Mouse (Mus musculus): ENCODE data around the gene Sectm1a.
"Not testable (repeated sequence)": the region's sequence is repeated elsewhere in the genome, so short reads cannot be mapped to it uniquely, and the experiment has no call there.

Sectm1a gene

DNA sequence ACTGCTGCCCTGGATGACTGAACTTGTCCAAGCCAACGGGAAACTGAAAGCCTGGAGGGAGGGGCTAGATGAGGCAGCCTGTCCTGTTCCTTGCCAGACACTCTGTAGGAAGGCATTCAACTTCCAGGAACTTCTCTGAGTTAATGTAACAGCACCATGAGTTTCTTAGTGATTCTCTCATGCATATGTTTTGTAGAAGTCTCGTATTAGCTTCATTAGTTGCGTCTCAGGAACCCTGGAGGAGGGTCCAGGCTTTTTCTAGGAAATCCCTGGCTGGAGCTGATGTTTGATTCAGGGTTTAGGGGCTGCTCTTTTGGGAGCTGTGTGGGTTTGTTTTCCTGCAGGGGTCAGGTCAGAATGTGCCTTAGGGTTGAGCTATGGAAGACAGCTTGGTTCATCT lies at the start of gene Sectm1a:
Gene Sectm1a, minus strand, starts transcription at position 101 of the 400 bp plus-strand sequence.
- no peak for DNase-seq (ENCODE audit: low spot score)

DNA sequence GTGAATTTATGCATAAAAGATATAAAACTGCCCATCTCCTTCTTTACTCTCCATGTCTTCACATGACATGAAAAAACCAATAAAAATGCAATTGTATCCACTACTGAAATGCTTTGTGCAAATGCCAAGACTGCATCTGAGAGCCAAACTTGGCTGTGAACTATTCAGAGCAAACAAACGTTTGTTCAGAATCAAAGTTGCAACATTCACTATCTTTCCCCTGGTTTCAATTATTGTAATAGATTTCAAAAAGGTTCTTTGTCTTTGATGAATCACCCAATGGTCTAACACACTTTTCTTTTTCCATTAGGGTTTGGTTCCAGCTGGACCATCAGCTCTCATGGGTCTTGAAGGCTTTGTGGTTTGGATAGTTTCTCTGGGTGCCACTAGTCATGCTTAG lies 48.6 kb upstream of the Sectm1a start:
- no peak for DNase-seq (ENCODE audit: low spot score)

DNA sequence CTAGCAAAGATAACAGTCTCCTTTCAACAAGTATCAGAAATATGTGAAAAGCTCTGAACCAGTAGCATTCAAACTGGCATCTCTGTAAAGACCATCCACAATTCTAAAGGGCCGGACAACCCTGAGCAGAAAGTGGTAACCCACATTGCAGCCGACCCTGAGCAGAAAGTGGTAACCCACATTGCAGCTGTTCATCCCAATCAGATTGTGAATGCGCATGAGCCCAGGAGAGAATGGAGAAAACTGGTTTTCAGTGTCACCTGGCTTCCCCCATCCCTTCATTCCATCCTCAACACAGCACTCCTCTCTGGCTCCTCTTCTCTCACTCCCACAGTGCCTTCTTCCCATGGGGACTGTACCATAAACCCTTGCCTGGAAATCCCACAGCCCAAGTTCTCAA lies 46.4 kb upstream of the Sectm1a start:
- no peak for DNase-seq (ENCODE audit: low spot score)

DNA sequence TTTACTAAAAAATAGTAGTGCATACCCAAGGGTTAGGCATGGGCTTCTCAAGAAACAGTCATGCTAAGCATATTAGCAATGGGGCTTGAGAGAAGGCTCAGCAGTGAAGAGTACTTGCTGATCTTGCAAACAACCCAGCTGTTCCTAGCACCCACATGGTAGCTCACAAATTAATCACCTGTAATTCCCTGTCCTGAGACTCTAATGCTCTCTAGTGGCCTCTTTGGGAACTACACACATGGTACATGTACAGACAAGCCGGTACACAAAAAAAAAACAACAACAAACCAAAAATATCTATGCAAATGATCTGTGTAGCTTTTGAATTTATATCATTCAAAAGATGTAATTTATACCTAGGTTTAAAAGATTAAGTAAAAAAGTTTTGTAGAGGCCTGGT lies 45.4 kb upstream of the Sectm1a start:
- DNase-seq (ENCODE audit: low spot score), result no peak

DNA sequence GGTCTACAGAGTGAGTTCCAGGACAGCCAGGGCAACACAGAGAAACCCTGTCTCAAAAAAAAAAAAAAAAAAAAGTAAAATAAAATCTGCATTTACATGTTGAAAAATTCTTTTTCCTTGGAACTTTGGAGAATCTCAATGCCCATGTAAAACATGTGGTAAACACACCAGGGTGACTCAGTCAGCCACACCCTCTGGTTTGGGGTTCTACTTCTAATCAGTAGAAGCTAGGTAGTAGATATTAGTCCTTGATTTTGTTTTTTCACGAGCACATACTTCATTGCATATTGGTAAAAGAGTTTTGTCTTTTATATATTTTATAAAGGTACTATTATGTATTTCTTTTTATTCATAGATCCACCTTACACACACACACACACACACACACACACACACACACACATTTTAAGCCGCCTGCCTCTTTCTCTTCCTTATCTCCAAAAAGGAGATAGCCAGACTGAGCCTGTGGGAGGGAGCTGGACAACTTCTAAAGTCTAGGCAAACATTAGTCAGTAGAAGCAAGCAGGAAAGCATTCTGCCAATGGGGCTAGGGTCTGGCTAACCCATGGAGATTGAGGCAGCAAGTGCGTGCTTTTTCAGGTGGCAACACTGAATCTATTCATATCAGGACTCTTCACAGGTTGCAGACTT lies 44.6 kb upstream of the Sectm1a start:
- DNase-seq (ENCODE audit: low spot score), result no peak

DNA sequence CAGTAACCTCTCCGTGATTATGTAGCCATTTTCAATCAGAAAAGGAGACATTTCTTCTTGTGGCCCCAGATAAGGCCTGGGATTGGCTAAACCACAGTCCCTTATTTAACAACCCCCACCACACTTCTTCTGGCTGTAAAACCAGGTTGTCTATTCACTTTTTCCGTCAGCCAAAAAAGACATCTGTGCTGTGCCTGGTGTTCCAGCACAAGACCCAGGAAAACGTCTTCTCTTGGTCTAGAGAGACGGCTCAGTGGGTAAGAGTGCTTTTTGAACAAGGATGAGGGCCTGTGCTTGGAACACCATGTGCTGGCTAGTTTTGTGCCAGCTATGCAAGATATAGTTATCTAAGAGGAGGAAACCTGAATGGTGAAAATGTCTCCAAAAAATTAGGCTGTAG lies 42.4 kb upstream of the Sectm1a start:
- no peak for DNase-seq (ENCODE audit: low spot score)

DNA sequence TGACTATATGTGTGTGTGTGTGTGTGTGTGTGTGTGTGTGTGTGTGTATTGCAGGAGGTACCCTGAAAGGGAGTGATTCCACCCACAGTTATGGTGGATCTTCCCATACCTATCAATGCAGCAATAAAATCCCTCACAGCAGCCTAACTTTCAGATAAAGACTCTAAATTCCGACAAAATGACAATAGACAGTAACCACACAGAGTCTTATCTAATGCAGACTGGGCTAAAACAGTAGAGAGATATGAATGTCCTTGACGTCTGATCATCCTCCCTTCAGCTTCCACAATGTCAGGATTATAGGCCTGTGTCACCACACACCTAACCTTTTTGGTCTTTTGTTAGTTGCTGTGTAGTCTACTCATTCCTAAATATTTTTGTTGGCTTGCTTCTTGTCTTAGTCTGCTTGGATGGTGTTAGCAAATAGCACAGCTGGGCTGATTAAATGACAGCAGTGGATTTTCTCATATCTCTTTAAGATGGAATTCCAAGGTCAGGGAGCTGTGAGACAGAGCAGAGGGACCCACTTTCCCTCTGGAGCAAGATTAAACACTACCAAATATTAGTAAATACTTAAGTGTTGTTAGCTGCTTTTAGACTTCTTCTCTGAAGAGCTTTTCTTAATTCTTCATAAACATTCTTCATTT lies 41.1 kb upstream of the Sectm1a start:
- DNase-seq (ENCODE audit: low spot score), result no peak

DNA sequence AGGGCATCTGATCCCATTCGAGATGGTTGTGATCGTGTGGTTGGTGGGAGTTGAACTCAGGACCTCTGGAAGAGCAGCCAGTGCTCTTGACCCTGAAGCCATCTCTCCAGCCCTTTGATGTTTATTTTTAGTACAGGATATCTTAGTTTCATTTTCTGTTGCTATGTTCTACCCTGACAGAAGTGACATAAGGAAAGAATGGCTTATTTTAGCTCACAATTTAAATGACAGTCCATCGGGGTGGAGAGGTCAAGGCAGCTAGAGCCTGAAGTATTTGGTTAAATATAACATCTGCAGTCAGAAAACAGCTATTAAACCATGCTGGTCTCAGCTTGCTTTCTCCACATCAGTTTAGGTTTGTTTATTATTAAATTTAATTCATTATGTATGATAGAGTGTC lies 40.1 kb upstream of the Sectm1a start:
- DNase-seq (ENCODE audit: low spot score), result no peak

DNA sequence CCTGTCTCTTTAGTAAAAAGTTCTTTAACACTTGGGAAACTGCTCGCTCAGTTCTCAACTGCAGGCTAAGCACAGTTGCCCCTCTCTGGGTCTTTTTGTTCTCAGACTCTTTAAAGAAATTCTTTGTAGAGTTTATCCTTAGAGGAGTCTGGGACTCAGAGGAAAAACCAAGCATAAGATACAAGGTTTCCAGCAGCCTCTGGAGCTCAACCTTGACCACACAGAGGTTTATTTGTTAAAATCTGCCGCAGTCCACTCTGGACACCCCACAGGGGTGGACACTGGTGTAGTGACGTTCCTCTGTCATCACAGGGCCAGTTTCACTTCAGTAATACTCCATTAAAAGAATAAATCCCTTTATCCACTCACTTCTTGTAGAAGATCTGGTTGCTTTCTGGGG lies 37.6 kb upstream of the Sectm1a start, which contains the start of gene Tex19.2:
Gene Tex19.2, minus strand, starts transcription at position 101 of the 400 bp plus-strand sequence.
- DNase-seq (ENCODE audit: low spot score), result no peak

DNA sequence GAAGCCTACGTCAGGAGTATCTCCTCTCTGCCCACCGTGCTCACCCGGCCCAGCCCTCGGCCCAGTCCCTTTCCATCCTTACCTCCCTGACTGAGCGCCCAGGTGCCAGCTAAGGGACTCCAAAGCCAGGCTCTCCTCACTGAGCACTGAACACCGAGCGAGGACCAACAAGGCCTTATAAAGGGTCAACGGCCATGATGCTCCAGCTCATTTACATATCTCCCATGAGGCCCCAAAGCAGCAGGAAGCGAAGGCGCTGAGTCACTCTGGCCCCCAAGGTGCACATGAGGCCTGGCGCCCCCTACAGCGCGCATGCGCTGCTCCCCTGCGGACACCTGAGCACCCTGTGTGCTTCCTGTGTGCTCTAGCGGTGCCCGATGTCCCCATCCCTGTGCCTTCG lies 37.1 kb upstream of the Sectm1a start:
- DNase-seq (ENCODE audit: low spot score), result no peak

DNA sequence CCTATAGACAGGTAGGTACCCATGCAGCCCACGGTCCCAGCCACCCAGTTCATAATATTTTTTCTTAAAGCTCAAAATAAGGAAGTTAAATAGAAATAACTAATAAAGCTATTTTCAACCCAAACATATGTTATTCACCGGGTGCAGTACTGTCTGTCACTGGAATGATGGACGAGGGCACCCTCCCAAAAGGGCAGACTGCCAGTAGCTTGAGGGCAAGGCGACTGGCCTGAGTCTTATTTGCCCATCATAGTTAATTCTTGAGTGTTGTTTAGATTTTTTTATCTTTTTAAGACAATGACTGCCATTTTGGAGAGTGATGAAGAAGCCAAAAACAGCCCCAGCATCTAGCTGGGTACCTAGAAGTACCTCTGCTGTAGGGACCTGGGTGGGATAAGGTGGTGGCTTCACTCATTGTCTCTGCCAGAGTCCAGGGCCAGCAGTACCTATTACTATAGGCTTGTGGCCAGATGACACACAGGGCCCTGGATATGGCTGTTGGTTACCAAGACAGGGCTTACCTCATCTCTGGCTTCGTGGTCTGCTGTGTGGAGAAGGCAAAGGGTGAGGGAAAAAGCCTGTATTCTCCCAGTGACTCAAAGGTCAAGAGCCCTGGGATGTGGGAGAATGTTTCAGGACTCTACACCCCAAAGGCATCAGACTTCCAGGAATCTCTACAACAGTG lies 31.2 kb upstream of the Sectm1a start:
- DNase-seq (ENCODE audit: low spot score), result no peak

DNA sequence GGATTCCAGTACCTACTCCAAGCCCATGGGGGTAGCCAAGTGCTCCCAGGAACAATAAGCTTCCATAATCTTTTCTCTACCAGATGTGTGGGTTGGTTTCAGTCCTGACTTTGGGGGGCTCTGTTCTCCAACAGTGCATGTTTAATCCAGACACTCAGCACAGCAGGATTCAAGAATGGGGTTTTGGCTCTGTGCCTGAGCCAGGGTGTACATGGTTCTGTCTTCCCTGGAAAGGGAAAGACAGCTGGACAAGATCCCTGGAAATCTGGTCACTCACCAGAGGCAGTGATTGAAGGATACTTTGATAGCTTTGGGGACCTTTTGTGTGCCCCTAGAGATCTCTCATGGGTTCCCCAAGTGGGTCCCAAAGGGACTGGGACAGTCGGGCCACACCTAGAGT lies 30.6 kb upstream of the Sectm1a start:
- no peak for DNase-seq (ENCODE audit: low spot score)

DNA sequence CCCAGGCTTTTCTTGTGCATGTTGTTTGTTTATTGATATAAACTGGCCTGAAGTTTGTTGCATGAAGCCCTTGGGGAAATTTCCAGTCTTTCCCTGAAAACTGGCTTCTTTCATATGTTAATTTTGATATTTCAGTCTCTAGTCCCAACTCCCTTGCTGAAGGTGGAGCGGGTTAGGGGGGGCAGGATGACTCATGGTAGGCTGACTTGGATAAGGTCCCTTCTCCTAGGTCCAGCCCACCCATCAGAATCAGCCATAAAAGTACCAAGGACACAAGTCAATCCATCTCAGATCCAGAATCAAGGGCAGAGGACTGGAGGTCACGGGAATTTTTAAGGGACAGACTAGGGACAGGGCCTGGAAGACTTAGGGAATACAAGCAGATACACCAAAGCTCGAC lies 30.0 kb upstream of the Sectm1a start:
- DNase-seq (ENCODE audit: low spot score), result no peak

DNA sequence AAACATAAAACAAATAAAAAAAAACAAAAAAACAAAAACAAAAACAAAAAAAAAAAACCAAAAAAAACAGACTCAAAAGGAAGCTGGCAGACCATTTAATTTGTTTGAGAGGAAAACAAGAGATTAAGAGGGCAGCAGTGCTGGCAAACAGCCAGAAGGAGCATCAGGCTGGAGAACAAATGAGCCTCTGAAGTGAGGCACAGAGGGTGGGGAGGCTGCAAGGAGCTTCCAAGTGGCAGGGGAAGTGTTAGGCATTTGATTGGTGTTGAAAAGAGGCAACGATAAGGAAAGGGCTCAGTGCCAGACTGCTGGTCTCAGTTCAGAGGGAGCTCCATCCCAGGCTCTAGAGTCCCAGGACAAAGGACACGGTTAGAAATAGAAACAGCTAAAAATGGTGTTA lies 29.0 kb upstream of the Sectm1a start:
- peak; percentile 72 for DNase-seq (ENCODE audit: low spot score)

DNA sequence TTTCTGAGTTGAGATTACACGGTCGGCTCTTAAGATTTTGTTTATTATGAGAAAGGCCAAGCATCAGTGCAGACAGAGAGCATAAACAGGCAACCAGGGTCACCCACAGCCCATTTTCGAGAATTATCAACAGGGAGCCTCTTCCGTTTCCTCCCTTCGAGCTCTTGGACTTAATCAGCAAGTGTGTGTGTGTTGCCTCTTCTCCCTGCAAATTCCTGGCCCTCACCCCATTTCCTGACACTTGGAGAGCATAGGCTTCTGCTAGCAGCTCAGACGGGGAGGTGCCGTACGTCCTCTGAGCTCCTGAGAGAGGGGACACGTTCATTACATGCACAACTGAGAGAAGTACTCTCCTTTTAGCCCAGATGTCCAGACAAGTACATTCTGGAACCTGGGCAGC lies 27.0 kb upstream of the Sectm1a start:
- peak; percentile 66 for DNase-seq (ENCODE audit: low spot score)

DNA sequence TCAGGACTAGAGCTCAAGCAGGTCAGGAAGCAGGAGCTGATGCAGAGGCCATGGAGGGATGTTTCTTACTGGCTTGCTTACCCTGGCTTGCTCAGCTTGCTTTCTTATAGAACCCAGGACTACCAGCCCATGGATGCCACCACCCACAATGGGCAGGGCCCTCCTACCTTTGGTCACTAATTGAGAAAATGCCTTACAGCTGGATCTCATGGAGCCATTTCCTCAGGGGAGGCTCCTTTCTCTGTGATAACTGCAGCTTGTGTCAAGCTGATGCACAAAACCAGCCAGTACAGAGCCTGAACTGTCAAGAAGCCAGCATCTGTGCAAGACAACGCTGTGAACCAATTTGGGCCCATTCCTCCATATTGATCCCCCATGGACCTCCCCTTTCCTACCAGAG lies 26.2 kb upstream of the Sectm1a start:
- DNase-seq (ENCODE audit: low spot score), result not testable (repeated sequence)

DNA sequence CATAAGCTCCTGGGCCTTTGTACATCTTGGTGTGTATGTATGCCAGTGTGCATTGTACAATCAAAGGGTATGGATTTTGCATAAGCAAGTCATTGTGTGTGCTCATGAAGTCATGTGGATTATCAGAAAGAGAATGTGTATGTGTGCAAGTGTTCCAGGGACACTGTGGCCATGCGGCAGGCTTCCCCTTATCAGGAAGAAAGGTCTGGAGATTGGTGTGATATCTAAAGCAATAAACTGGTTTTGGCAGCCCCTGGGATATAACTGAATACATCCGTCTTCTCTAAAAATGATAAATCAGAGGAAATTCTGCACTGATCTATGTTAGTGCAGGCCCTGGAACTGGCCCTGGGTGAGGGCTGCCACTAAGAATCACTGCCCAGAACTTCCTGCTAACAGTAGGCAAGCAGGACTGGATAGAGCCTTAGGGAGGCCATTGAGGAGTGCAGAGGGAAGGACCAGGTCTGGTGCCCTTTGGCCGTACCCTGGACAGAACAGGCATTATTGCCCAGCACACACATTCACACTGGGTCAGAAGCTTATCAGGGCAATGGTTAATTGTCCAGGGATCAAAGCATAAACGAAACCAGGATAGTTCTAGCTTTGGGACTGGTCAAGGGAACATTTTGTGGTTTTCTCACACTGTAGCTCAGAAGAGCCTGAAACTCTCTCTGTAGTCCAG lies 20.2 kb upstream of the Sectm1a start:
- DNase-seq (ENCODE audit: low spot score), result no peak

DNA sequence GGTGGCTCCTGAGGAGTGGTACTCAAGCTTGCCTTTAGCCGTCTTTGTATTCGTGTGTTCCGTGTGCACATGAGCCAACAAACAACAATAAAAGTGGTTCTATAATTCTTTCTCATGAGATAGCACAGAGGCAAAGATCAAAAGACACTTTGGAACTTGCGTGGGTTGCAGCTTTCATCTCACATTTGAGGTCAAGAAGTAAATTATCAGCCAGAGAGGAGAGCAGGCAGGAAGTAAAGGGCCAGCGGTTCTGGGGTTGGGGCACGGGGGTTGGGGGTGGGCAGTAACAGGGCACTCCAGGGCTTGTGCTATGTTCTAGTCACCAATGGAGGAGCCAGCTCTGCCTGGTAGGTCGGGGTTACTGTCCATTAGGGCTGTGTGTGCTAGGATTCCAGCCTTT lies 19.7 kb upstream of the Sectm1a start:
- no peak for DNase-seq (ENCODE audit: low spot score)

DNA sequence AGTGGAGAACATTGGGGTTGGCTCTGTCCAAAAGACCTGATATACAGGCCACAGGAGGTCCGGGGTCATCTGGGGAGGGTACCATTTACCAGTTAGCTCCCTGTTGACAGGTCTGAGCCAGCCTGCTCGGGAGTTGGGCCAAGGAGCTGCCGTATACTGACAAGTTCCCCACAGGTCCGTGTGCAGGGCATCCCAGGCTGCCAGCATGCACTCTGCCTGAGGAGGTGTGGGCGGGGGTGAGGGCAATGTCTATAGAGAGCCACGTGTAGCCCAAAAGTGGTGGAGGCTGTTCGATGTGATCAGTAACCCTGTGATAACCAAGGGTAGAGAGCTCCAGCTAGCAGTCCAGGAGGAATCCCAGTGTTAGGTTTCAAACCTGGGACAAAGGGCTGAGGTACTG lies 18.7 kb upstream of the Sectm1a start:
- DNase-seq (ENCODE audit: low spot score), result no peak

DNA sequence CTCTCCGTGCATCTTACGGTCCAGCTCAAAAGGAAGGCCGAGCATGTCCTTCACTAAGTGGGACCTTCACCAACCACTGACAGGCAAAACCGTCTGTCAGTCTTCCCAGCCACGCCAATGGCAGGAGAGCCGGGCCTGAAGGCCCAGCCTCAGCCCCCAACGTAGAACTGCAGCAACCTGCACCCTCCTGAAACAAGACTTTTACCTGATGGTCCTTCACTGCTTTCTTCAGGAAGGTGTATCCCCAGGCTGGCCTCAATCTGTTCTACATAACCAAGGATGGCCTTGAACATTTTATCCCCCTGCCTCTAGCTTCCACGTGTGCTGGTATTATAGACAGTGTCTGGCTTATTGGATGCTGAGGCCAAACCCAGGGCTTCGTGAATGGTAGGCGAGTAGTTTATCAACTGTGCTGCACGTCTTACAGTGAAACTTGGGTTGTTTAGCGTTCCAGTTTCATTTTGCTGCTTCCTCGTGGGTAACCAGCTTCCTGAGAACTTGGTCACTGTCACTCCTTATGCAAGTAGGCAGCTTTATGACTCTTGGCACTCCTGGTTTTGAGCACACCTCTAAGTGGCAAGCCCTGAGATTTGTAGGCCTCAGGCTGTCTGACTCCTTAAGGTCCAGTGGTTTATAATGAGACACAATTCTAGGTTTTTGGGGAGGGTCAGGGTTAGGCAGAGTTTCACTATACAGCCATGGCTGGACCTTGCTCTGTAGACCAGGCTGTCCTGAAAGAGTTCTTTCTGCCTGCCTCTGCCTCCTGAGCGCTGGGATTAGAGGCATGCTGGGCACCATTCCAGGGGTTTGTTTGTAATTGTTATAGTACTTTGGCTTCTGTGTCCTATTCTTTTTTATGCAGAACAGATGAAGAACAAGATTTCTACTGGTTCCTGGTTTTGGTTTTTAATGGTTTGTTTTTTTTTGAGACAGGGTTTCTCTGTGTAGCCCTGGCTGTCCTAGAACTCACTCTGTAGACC lies 11.9 kb upstream of the Sectm1a start:
- no peak for DNase-seq (ENCODE audit: low spot score)

DNA sequence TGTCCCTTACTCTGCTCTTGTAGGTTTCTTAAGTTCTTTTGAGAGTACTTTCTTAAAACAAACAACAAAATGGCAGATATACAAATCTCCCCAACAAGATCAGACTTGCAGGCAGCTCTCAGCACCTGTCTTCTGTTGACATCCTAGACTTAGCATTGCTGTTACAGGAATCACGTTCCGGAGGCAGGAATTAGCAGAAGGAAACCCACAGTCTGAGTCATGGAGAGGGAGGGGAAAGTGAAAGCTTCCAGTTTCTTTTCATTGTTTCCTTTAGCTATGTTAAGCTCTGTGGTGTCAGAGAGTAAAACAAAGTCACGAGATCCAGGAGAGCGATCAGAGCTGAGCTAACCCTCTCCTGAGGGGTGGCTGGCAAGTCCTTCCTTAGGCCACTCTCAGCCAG lies 9.9 kb upstream of the Sectm1a start:
- DNase-seq (ENCODE audit: low spot score), result no peak
